In genomic region chr11:101302004-101302798, GRCm38 (mm10) we compare ENCODE assay signal across 7 mouse cellular contexts. TPM values are rescaled to one million over a fixed set of nuclear protein-coding genes. Genes with fewer than 3 reads are reported as not detected.
DNase-seq lines count a peak whose midpoint lies in the region; ATAC-seq lines count a peak whose summit lies in the region.

Gene Becn1 (minus strand): TSS chr11:101302286.

- no peaks in the 10 kb centered on the region for H3K9me3 ChIP-seq in embryonic facial prominence, embryonic 10.5 days
- H3K9me3 ChIP-seq in limb, embryonic 10.5 days (replicated peaks) = no peaks in the 10 kb centered on the region
- H3K9me3 ChIP-seq in midbrain, embryonic 13.5 days = no peaks in the 10 kb centered on the region

- H3K27me3 ChIP-seq in embryonic facial prominence, embryonic 10.5 days (replicated peaks; ENCODE audit: low read depth, poor library complexity, severe bottlenecking) = no peaks in the 10 kb centered on the region
- H3K27me3 ChIP-seq in limb, embryonic 10.5 days (ENCODE audit: low read depth, poor library complexity, severe bottlenecking) = no peaks in the 10 kb centered on the region
- H3K27me3 ChIP-seq in midbrain, embryonic 13.5 days = no peaks in the 10 kb centered on the region

- H3K4me3 ChIP-seq in embryonic facial prominence, embryonic 10.5 days = peak within 1 kb of the TSS; percentile 90
- H3K4me3 ChIP-seq in limb, embryonic 10.5 days = peak within 1 kb of the TSS; percentile 83
- H3K4me3 ChIP-seq in midbrain, embryonic 13.5 days (replicated peaks) = peak within 1 kb of the TSS; percentile 90

- peak within 1 kb of the TSS; percentile 90 for H3K9ac ChIP-seq in midbrain, embryonic 13.5 days (replicated peaks)

- H3K4me2 ChIP-seq in midbrain, embryonic 13.5 days (replicated peaks) = peak within 1 kb of the TSS; percentile 83

- H3K4me1 ChIP-seq in embryonic facial prominence, embryonic 10.5 days = peaks cover 17% of the 10 kb centered on the region
- peaks cover 17% of the 10 kb centered on the region for H3K4me1 ChIP-seq in limb, embryonic 10.5 days
- peaks cover 23% of the 10 kb centered on the region for H3K4me1 ChIP-seq in midbrain, embryonic 13.5 days (replicated peaks)

- DNase-seq in adrenal gland, postnatal 10 days = peak; percentile 99
- DNase-seq in embryonic facial prominence, embryonic 10.5 days (ENCODE audit: low spot score) = peak; percentile 95
- peak; percentile 93 for DNase-seq in kidney, adult 11 months
- DNase-seq in limb, embryonic 10.5 days (ENCODE audit: low spot score) = peak; percentile 99
- DNase-seq in spleen, adult 12 weeks (ENCODE audit: low spot score) = peak; percentile 90

- WGBS in embryonic facial prominence, embryonic 10.5 days = 7% methylated on average over 39 of the region's 39 CpGs
- 6% methylated on average over 39 of the region's 39 CpGs for WGBS in limb, embryonic 10.5 days
- WGBS in midbrain, embryonic 13.5 days = 8% methylated on average over 39 of the region's 39 CpGs

- peak; percentile 97 for ATAC-seq in granulocyte monocyte progenitor cell, adult 5-6 weeks (replicated peaks; ENCODE audit: poor library complexity, severe bottlenecking)
- peak; percentile 97 for ATAC-seq in midbrain, embryonic 13.5 days

- H3K27ac ChIP-seq in embryonic facial prominence, embryonic 10.5 days (replicated peaks) = peak within 1 kb of the TSS; percentile 79
- peak within 1 kb of the TSS; percentile 84 for H3K27ac ChIP-seq in limb, embryonic 10.5 days
- H3K27ac ChIP-seq in midbrain, embryonic 13.5 days = peak within 1 kb of the TSS; percentile 55

- peaks cover 29% of the 10 kb centered on the region for H3K36me3 ChIP-seq in embryonic facial prominence, embryonic 10.5 days (replicated peaks)
- H3K36me3 ChIP-seq in limb, embryonic 10.5 days = peaks cover 28% of the 10 kb centered on the region
- peaks cover 23% of the 10 kb centered on the region for H3K36me3 ChIP-seq in midbrain, embryonic 13.5 days

RNA-seq across cellular contexts. Expression of gene Becn1, which starts in this region (rescaled TPM):
- total RNA-seq in adrenal gland, postnatal 10 days (2021) = 100 to 1,000 TPM; 132 to 133 TPM
- 141 and 154 TPM in 2 replicates for polyA plus RNA-seq in embryonic facial prominence, embryonic 10.5 days (2016; fragmentation: Nextera tagmentation; extraction: Ambion mirVana)
- total RNA-seq in granulocyte monocyte progenitor cell, adult 5-6 weeks (2014; fragmentation: Nextera tagmentation) = 58.4 and 81.1 TPM in 2 replicates
- 177 and 214 TPM in 2 replicates for total RNA-seq in granulocyte monocyte progenitor cell, adult 5-6 weeks (2017)
- 148 TPM in 2 replicates for polyA plus RNA-seq in limb, embryonic 10.5 days (2016; fragmentation: Nextera tagmentation; extraction: Ambion mirVana)
- polyA plus RNA-seq in midbrain, embryonic 13.5 days (2015; fragmentation: Nextera tagmentation; extraction: Ambion mirVana) = 178 and 194 TPM in 2 replicates

Comparison
In these comparisons a context has a peak if more than half of its experiments do, and no peak if none do; other contexts are left out.
1. Peak in every context shown above with its lines: DNase-seq, ATAC-seq, H3K4me3 ChIP-seq and H3K27ac ChIP-seq.